Mouse (Mus musculus) liver, embryonic 14.5 days (tissue): ENCODE results near the gene Shroom3.

ENCODE experiments used
- CTCF ChIP-seq: IDR thresholded peaks from 2 replicates; pipeline ENCODE4 v1.5.1; 2016; ENCODE audit warnings: antibody characterized with exemption, low read depth, control low read depth
- EP300 ChIP-seq: IDR thresholded peaks from 2 replicates; pipeline ENCODE4 v1.6.1; 2016; ENCODE audit warnings: antibody characterized with exemption, low read depth

DNA sequence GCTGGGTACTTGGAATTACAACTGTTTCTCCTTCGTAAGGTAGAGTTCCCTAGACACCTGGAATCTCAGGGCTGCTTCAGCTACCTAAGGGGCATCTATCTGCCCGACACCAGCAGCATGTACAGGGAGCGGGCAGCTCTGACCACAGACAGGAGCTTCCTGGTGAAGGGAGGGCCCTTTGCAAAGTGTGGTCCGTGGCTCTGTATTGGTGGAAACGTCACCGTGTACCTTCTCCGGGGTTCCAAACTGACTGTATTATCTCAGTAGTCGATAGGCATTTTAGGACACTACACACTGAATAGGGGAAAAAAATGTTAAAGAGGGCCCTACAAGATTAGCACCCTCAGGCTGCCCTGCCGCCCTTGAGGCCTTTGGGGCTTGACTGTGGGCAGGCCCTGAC is 221.9 kb downstream of the Shroom3 start:
- TF ChIP-seq CTCF (no peak), EP300 (no peak)
